Mouse (Mus musculus): ENCODE data around the gene 2810006K23Rik. TPM values are rescaled to one million over a fixed set of nuclear protein-coding genes. Genes with fewer than 3 reads are reported as not detected.
"Not testable (repeated sequence)": the region's sequence is repeated elsewhere in the genome, so short reads cannot be mapped to it uniquely, and the experiment has no call there.

Gene 2810006K23Rik
- 17.9 and 20.2 TPM in 2 replicates for polyA plus RNA-seq (2014; fragmentation: Nextera tagmentation; extraction: Ambion mirVana)

GRCm38 (mm10) chr5:124327510-124328364 lies at the start of gene 2810006K23Rik, which contains the start of gene Mphosph9:
Gene 2810006K23Rik (plus strand): TSS chr5:124328089.
Gene Mphosph9 (minus strand): TSS chr5:124327972.
- under 1% methylated on average over 72 of the region's 72 CpGs for WGBS
- DNase-seq (ENCODE audit: low spot score) (peak; percentile 100), ATAC-seq (replicated peaks; ENCODE audit: low FRiP score) (peak; percentile 98)
- peak within 1 kb of the TSS; percentile 86 for H3K27ac ChIP-seq (ENCODE audit: low read depth, low read length)
- peak within 1 kb of the TSS; percentile 82 for H3K4me2 ChIP-seq (ENCODE audit: low read depth, low read length, severe bottlenecking)
- H3K27me3 ChIP-seq (ENCODE audit: control insufficient read depth, insufficient read depth, low read length), result no peaks in the 10 kb centered on the region
- peaks cover 11% of the 10 kb centered on the region for H3K4me1 ChIP-seq (replicated peaks; ENCODE audit: control insufficient read depth, insufficient read depth, low read length)
- H3K4me3 ChIP-seq (ENCODE audit: low read depth, low read length), result peak within 1 kb of the TSS; percentile 54
- H3K9me3 ChIP-seq (ENCODE audit: control insufficient read depth, low read length), result no peaks in the 10 kb centered on the region
- no peaks in the 10 kb centered on the region; the same call in none of the 2 replicates for H3K36me3 ChIP-seq (ENCODE audit: control insufficient read depth, insufficient read depth, low read length)
- H3K9ac ChIP-seq (ENCODE audit: low read length), result peak within 1 kb of the TSS; percentile 82

- Histone ChIP-seq H3K4me3 (ENCODE audit: low read depth, low read length) (no peak overlapping the region), H3K4me1 (replicated peaks; ENCODE audit: control insufficient read depth, insufficient read depth, low read length) (no peaks in the 10 kb centered on the region), H3K4me2 (ENCODE audit: low read depth, low read length, severe bottlenecking) (no peak overlapping the region), H3K9ac (ENCODE audit: low read length) (no peak overlapping the region), H3K27me3 (ENCODE audit: control insufficient read depth, insufficient read depth, low read length) (no peaks in the 10 kb centered on the region), H3K9me3 (ENCODE audit: control insufficient read depth, low read length) (no peaks in the 10 kb centered on the region), H3K36me3 (ENCODE audit: control insufficient read depth, insufficient read depth, low read length) (peaks cover 8% of the 10 kb centered on the region), H3K27ac (ENCODE audit: low read depth, low read length) (no peak overlapping the region)
- WGBS, result 98% methylated on average over 2 of the region's 2 CpGs
- ATAC-seq (replicated peaks; ENCODE audit: low FRiP score), result no peak
- no peak for DNase-seq (ENCODE audit: low spot score)
Measured at GRCm38 (mm10) chr5:124282854-124283253, 45.0 kb upstream of the 2810006K23Rik start.

GRCm38 (mm10) chr5:124284330-124284729 lies 43.6 kb upstream of the 2810006K23Rik start:
- DNase-seq (ENCODE audit: low spot score), result no peak
- Histone ChIP-seq H3K9ac (ENCODE audit: low read length) (no peak overlapping the region), H3K36me3 (ENCODE audit: control insufficient read depth, insufficient read depth, low read length) (peaks cover 11% of the 10 kb centered on the region), H3K4me3 (ENCODE audit: low read depth, low read length) (no peak overlapping the region), H3K4me1 (replicated peaks; ENCODE audit: control insufficient read depth, insufficient read depth, low read length) (no peaks in the 10 kb centered on the region), H3K27ac (ENCODE audit: low read depth, low read length) (no peak overlapping the region), H3K4me2 (ENCODE audit: low read depth, low read length, severe bottlenecking) (no peak overlapping the region), H3K27me3 (ENCODE audit: control insufficient read depth, insufficient read depth, low read length) (no peaks in the 10 kb centered on the region), H3K9me3 (ENCODE audit: control insufficient read depth, low read length) (no peaks in the 10 kb centered on the region)
- ATAC-seq (replicated peaks; ENCODE audit: low FRiP score), result no peak
- 75% methylated on average over 3 of the region's 3 CpGs for WGBS

- Histone ChIP-seq H3K9ac (ENCODE audit: low read length) (no peak overlapping the region), H3K4me2 (ENCODE audit: low read depth, low read length, severe bottlenecking) (no peak overlapping the region), H3K36me3 (ENCODE audit: control insufficient read depth, insufficient read depth, low read length) (peaks cover 23% of the 10 kb centered on the region), H3K4me1 (replicated peaks; ENCODE audit: control insufficient read depth, insufficient read depth, low read length) (no peaks in the 10 kb centered on the region), H3K9me3 (ENCODE audit: control insufficient read depth, low read length) (no peaks in the 10 kb centered on the region), H3K4me3 (ENCODE audit: low read depth, low read length) (no peak overlapping the region), H3K27ac (ENCODE audit: low read depth, low read length) (no peak overlapping the region), H3K27me3 (ENCODE audit: control insufficient read depth, insufficient read depth, low read length) (no peaks in the 10 kb centered on the region)
- WGBS, result 99% methylated on average over 6 of the region's 6 CpGs
- ATAC-seq (replicated peaks; ENCODE audit: low FRiP score), result no peak
- DNase-seq (ENCODE audit: low spot score), result no peak
Measured at GRCm38 (mm10) chr5:124287616-124288247, 40.2 kb upstream of the 2810006K23Rik start.

- Histone ChIP-seq H3K4me1 (replicated peaks; ENCODE audit: control insufficient read depth, insufficient read depth, low read length) (no peaks in the 10 kb centered on the region), H3K9me3 (ENCODE audit: control insufficient read depth, low read length) (no peaks in the 10 kb centered on the region), H3K9ac (ENCODE audit: low read length) (no peak overlapping the region), H3K4me3 (ENCODE audit: low read depth, low read length) (no peak overlapping the region), H3K27ac (ENCODE audit: low read depth, low read length) (no peak overlapping the region), H3K27me3 (ENCODE audit: control insufficient read depth, insufficient read depth, low read length) (no peaks in the 10 kb centered on the region), H3K4me2 (ENCODE audit: low read depth, low read length, severe bottlenecking) (no peak overlapping the region), H3K36me3 (ENCODE audit: control insufficient read depth, insufficient read depth, low read length) (peaks cover 16% of the 10 kb centered on the region; the same call in 1 of the 2 replicates)
- no peak for ATAC-seq (replicated peaks; ENCODE audit: low FRiP score)
- no peak for DNase-seq (ENCODE audit: low spot score)
- WGBS, result 89% methylated on average over 4 of the region's 4 CpGs
Measured at GRCm38 (mm10) chr5:124290216-124290615, 37.7 kb upstream of the 2810006K23Rik start.

- DNase-seq (ENCODE audit: low spot score) (no peak), ATAC-seq (replicated peaks; ENCODE audit: low FRiP score) (no peak)
- Histone ChIP-seq H3K36me3 (ENCODE audit: control insufficient read depth, insufficient read depth, low read length) (peaks cover 21% of the 10 kb centered on the region), H3K4me1 (replicated peaks; ENCODE audit: control insufficient read depth, insufficient read depth, low read length) (no peaks in the 10 kb centered on the region), H3K9ac (ENCODE audit: low read length) (no peak overlapping the region), H3K27me3 (ENCODE audit: control insufficient read depth, insufficient read depth, low read length) (no peaks in the 10 kb centered on the region), H3K4me3 (ENCODE audit: low read depth, low read length) (no peak overlapping the region), H3K27ac (ENCODE audit: low read depth, low read length) (no peak overlapping the region), H3K4me2 (ENCODE audit: low read depth, low read length, severe bottlenecking) (no peak overlapping the region), H3K9me3 (ENCODE audit: control insufficient read depth, low read length) (no peaks in the 10 kb centered on the region)
- WGBS, result 95% methylated on average over 5 of the region's 5 CpGs
Measured at GRCm38 (mm10) chr5:124293967-124294366, 33.9 kb upstream of the 2810006K23Rik start.

- DNase-seq (ENCODE audit: low spot score), result no peak
- 93% methylated on average over 4 of the region's 4 CpGs for WGBS
- Histone ChIP-seq H3K9ac (ENCODE audit: low read length) (no peak overlapping the region), H3K9me3 (ENCODE audit: control insufficient read depth, low read length) (no peaks in the 10 kb centered on the region), H3K36me3 (ENCODE audit: control insufficient read depth, insufficient read depth, low read length) (peaks cover 13% of the 10 kb centered on the region), H3K4me1 (replicated peaks; ENCODE audit: control insufficient read depth, insufficient read depth, low read length) (no peaks in the 10 kb centered on the region), H3K4me3 (ENCODE audit: low read depth, low read length) (no peak overlapping the region), H3K27me3 (ENCODE audit: control insufficient read depth, insufficient read depth, low read length) (no peaks in the 10 kb centered on the region), H3K27ac (ENCODE audit: low read depth, low read length) (no peak overlapping the region), H3K4me2 (ENCODE audit: low read depth, low read length, severe bottlenecking) (no peak overlapping the region)
- no peak for ATAC-seq (replicated peaks; ENCODE audit: low FRiP score)
Measured at GRCm38 (mm10) chr5:124296475-124296874, 31.4 kb upstream of the 2810006K23Rik start.

GRCm38 (mm10) chr5:124299307-124299706 lies 28.6 kb upstream of the 2810006K23Rik start:
- not testable (repeated sequence) for H3K4me1 ChIP-seq (replicated peaks; ENCODE audit: control insufficient read depth, insufficient read depth, low read length); H3K4me3 ChIP-seq (ENCODE audit: low read depth, low read length); H3K9ac ChIP-seq (ENCODE audit: low read length); H3K4me2 ChIP-seq (ENCODE audit: low read depth, low read length, severe bottlenecking); H3K9me3 ChIP-seq (ENCODE audit: control insufficient read depth, low read length); H3K27ac ChIP-seq (ENCODE audit: low read depth, low read length); H3K27me3 ChIP-seq (ENCODE audit: control insufficient read depth, insufficient read depth, low read length); DNase-seq (ENCODE audit: low spot score); H3K36me3 ChIP-seq (ENCODE audit: control insufficient read depth, insufficient read depth, low read length); ATAC-seq (replicated peaks; ENCODE audit: low FRiP score)
- 67% methylated on average over 3 of the region's 4 CpGs for WGBS

Data from forebrain, embryonic 11.5 days (tissue).